Mouse (Mus musculus) spleen, adult 18-20 months (tissue): Measurements from ENCODE around the gene Fkbpl.

Source experiments
- DNase-seq, 2 experiments: peaks; one replicate each; pipeline ENCODE4 v3.0.0; 2022; ENCODE audit warnings: mixed read lengths in 2 of 2

Fkbpl gene

GRCm38 (mm10) chr17:34644608-34645007 lies at the start of gene Fkbpl:
Fkbpl (plus strand) TSS chr17:34644764.
- DNase-seq = peak; percentile 88 to 91

- DNase-seq = no peak
These were observed 48.5 kb upstream of the Fkbpl start for GRCm38 (mm10) chr17:34596098-34596497.

- DNase-seq = no peak
These were observed 46.9 kb upstream of the Fkbpl start, which contains the start of gene Ager for GRCm38 (mm10) chr17:34597566-34598095. Ager (plus strand) TSS chr17:34597862.

DNA sequence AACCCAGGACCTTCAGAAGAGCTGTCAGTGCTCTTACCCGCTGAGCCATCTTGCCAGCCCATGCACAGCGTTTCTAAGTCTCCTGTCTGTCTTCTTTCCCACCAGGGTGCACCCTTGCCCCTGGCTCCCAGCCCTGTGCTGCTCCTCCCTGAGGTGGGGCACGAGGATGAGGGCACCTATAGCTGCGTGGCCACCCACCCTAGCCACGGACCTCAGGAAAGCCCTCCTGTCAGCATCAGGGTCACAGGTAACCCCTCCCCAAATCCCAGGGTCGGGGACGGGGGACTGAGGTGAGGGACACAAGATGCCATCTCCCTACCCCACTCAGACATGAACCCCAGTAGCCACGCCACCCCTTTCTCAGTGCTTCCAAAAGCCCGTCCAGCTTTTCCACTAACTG lies 44.7 kb upstream of the Fkbpl start:
- no peak for DNase-seq

DNA sequence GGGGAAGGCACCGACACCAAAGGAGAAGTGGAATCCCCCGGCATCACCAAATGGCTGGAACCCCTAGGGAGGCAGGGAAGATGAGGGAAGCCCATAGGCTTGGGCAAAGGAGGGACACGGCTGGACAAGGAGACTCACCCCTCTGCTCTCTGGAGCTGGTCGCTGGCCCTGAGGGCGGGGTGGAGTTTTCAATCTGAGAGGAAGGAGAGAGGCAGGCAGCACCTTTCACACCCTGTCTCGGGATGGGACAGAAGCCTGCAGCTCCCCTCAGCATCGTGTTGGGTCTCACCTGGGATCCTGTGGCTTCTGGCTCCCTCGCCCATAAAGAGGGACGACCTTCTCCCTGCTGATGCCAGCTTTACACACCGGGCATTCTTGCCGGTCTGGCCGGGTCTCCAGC lies 42.8 kb upstream of the Fkbpl start:
- no peak for DNase-seq

GRCm38 (mm10) chr17:34603375-34604060 lies 41.0 kb upstream of the Fkbpl start, which contains the start of gene Rnf5:
Rnf5 (minus strand) TSS chr17:34603690.
- DNase-seq = peak; percentile 87 to 93

DNA sequence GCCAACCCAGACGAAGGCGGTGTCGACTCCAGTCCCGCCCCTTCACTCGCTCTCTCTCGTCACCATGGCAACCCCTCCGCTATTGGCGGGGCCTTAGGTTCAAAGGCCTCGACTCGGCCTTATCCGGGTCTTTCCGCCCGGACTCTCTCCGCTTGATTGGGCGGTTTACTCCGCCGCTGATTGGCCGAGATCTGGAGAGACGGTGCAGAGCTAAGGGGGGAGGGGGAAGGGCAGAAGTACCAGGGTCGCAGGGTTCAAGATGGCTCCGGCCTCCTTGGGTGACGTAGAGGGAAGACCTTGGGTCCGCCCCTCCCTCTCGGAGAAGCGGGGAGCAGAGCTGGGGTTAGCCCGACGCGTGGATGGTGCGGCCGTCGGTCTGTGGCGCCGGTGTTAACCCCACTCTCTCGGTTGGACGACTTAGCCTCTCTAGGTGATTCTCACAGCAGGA lies 40.5 kb upstream of the Fkbpl start, which contains the start of gene Agpat1:
Gene Agpat1 (plus strand): TSS at position 202 of the 448 bp plus-strand sequence.
- peak; percentile 91 to 97 for DNase-seq

DNA sequence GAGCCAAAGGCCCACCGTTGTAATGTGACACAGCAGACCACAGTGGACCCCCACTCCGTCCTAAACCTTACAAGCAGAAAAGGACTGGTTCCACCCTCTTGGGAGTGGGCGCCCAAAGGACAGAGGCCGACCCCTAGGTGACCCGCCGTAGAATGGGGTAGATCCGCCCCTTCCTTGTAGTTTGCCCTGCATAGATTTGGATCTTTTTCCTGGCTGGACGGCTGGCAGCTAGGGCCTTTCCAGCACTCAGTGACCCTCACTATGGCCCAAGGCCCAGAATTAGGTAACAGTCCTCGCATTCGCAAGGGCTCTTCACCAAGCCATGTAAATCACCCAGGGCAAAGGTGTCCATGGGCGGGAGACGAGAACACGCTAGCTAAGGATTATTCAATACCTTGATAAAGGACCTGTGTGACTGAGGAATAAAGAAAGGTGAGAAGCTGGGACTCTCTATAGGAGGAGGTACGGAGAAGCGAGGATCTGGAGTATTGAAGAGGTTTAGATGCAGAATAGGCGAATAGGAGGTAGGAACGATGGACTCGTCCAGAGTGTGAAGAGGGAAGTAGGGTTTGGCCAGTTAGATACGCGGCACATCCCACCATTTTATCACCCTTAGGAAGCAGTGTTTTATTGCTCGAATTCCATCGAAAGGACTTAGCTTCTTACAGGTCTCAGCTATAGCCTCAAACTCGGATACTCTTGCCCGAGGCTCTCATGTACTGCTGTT lies 39.9 kb upstream of the Fkbpl start:
- no peak for DNase-seq

DNA sequence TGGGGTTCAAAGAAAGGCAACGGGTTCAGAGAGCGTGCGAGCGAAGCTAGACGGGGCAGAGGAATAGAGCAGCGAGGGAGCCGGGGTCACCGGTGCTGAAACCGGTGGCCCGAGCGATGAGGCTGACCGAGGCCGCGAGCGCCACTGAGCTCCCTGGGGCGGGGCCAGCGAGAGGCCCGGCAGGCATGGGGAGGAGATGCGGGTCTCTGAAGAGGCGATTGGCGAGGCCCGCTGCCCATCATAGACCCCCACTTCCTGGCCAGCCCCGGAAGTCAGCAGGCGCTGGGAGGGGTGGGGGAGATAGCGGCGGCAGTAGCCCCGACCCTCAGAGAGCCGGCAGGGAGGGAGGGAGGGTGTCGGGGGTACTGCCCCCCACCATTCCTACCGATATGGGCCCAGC lies 39.0 kb upstream of the Fkbpl start:
- DNase-seq = peak; percentile 92 to 96

GRCm38 (mm10) chr17:34606186-34607039 lies 38.2 kb upstream of the Fkbpl start:
- no peak for DNase-seq

DNA sequence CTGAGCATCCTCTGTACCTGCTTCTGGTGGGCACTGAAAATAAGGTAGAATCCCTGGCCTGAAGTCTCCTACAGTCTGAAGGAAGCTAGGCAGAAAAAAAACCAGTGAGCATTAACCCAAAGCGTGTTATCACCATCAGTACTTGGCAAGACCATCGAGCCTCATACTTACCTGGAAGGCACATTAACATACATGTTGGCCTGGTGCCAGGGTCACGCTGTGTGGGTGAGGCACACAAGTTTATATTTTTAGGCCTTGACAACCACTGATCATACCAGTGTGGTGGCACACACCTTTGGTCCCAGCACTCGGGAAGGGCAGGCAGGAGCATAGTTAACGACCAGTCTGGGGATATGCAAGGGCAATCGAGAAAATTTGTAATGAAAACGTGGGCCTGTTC lies 36.6 kb upstream of the Fkbpl start:
- DNase-seq = no peak

DNA sequence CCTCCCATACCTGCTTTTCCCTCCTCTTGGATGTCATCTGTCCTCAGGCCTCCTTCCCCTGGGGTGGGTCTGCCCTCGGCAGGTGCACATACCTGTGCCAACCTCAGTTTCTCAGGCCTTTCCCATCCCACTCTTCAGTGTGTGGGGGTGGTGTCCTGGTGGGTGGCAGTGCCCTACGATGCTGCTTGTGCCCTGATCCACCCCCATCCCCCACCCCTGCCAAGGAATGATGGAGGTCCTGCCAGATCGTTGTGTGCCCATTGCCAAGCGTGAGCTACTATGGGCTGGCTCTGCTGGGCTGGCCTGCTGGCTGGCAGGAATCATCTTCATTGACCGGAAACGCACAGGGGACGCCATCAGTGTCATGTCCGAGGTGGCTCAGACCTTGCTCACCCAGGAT lies 33.5 kb upstream of the Fkbpl start:
- DNase-seq = no peak

GRCm38 (mm10) chr17:34613054-34613645 lies 31.4 kb upstream of the Fkbpl start:
- DNase-seq = no peak

GRCm38 (mm10) chr17:34613830-34614229 lies 30.7 kb upstream of the Fkbpl start:
- DNase-seq = no peak

DNA sequence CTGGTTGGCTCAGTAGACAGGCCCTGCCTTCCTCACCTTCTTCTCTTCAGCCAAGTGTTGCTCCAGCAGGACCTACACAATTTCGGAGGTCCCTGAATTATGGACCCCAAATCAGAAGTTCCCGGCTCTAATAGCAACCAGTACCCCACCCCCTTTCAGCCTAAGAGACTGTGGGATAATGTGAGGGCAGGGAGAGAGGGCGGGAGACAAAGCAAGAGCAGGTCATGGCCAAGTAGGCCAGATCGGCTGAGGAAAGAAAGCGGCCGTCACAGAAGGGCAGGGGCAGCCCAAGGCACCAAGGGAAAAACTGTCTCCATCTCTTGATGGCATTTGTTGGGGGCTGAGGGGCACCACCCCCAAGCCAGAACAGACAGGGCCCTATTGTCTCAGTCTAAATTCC lies 28.7 kb upstream of the Fkbpl start, which contains the start of gene Egfl8:
Gene Egfl8 (minus strand): TSS at position 101 of the 400 bp plus-strand sequence.
- DNase-seq = no peak

DNA sequence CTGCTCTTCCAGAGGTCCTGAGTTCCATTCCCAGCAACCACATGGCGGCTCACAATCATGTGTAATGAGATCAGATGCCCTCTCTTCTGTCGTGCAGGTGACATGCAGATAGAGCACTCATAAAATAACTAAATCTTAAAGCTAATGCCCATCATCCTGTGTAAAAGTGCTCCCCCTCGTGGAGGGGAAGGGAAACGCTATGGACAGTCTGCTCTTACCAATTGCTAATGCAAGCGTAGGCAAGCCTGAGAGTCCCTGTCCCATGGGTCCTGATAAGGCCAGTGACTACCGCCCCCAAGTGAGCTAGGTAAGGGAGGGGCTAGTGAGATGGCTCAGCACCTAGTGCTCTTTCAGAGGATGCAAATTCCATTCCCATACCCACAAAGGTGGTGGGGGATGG lies 25.6 kb upstream of the Fkbpl start:
- peak; percentile 63 to 80 for DNase-seq

- no peak for DNase-seq
These were observed 23.6 kb upstream of the Fkbpl start for GRCm38 (mm10) chr17:34621006-34621405.

GRCm38 (mm10) chr17:34623161-34623560 lies 21.4 kb upstream of the Fkbpl start:
- DNase-seq = no peak

DNA sequence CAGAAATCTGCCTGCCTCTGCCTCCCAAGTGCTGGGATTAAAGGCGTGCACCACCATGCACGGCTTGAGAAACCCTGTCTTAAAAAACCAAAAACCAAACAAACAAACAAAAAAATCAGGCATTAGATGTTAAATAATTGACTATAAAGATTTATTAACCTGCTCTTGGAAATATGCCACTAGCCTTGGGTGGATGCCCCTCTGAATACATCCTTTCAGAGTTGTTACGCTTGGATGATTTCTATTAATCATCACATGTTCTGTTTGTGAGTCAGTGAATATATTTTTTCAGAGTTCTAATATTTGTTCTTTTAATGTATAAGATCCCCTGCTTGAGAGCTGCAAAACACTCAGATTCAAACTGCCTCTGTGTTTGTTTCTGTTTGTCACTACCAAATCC lies 19.6 kb upstream of the Fkbpl start:
- no peak for DNase-seq

- DNase-seq = no peak
These were observed 18.3 kb upstream of the Fkbpl start for GRCm38 (mm10) chr17:34626062-34626772.

GRCm38 (mm10) chr17:34626773-34627092 lies 17.8 kb upstream of the Fkbpl start:
- DNase-seq = peak in 1 of 2 experiments; percentile 37
